Mouse (Mus musculus) heart, embryonic 13.5 days (tissue): ENCODE data around the gene Hpn. TPM values are rescaled to one million over a fixed set of nuclear protein-coding genes. Genes with fewer than 3 reads are reported as not detected.

Experiments
- ATAC-seq: fragments of 200-750 bp; cut with Nextera tagmentation; 2 replicates; pipeline ENCODE4 v1.8.0; 2017; ENCODE audit warnings: moderate TSS enrichment; ENCODE audit not compliant: insufficient number of reproducible peaks, low FRiP score, low TSS enrichment; ENCODE audit errors: extremely low read depth
- H3K27ac ChIP-seq: fragments of 300-500 bp; sonication (generic); replicated peaks from 2 replicates; pipeline ENCODE4 v1.5.1; 2015; ENCODE audit warnings: moderate library complexity, mild to moderate bottlenecking, inconsistent platforms
- H3K27me3 ChIP-seq: fragments of 300-500 bp; sonication (generic); replicated peaks from 2 replicates; pipeline ENCODE4 v1.6.1; 2015; ENCODE audit warnings: mild to moderate bottlenecking, inconsistent platforms
- H3K36me3 ChIP-seq: fragments of 300-500 bp; sonication (generic); 2 replicates; pipeline ENCODE4 v1.6.1; 2015; ENCODE audit warnings: mild to moderate bottlenecking, inconsistent platforms
- H3K4me1 ChIP-seq: fragments of 300-500 bp; sonication (generic); 2 replicates; pipeline ENCODE4 v1.6.1; 2015; ENCODE audit warnings: inconsistent platforms
- H3K4me2 ChIP-seq: fragments of 300-500 bp; sonication (generic); 2 replicates; pipeline ENCODE4 v1.6.1; 2015; ENCODE audit warnings: inconsistent platforms, mild to moderate bottlenecking, moderate library complexity
- H3K4me3 ChIP-seq: fragments of 300-500 bp; sonication (generic); 2 replicates; pipeline ENCODE4 v1.5.1; 2015; ENCODE audit warnings: moderate library complexity, mild to moderate bottlenecking, inconsistent platforms
- H3K9ac ChIP-seq: fragments of 300-500 bp; sonication (generic); 2 replicates; pipeline ENCODE4 v1.6.1; 2015; ENCODE audit warnings: inconsistent platforms, mild to moderate bottlenecking, moderate library complexity
- H3K9me3 ChIP-seq: fragments of 300-500 bp; sonication (generic); 2 replicates; pipeline ENCODE4 v1.6.1; 2016; ENCODE audit warnings: inconsistent platforms
- WGBS: fragments of 180-500 bp; shearing (Covaris S2); methylation state at CpG from one replicate; pipeline ENCODE4 v1.1.7; 2015; ENCODE audit warnings: mixed read lengths; 5-methylcytosine and 5-hydroxymethylcytosine counted together
- polyA plus RNA-seq: library from polyadenylated mRNA; unstranded; fragments of >200 nt; fragmentation: Nextera tagmentation; extraction: Ambion mirVana; gene quantifications from 2 replicates; pipeline ENCODE4 v1.2.1, GENCODE M21; 2015

Gene Hpn
- polyA plus RNA-seq, 1 experiment from 2014 or later, result 2.4 TPM

DNA sequence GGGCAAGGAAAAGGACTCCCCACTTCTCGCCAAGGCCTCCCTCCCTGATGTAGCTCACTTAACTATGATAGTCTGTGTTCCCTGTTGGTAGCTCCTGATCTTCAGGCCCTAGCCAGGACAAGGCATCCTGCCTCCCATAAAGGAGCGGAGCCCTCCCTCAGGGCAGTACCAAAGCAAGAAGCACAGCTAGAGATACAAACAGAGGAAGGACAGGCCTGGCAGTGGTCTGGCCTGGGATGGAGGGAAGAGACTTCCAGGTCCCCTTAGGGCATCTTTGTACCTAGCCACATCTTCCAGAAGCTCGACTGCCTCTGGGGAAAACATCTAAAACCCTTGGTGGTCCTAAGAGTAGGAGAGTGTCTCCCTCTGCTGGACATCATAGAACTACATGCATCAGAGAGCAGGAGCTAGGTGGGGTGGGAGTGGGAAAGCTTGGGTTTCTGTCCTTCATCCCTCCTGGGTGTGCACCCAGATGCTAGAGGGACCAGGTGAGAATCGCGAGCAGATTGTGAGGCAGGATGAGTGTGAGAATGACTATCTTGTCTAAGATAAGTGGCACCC lies 37.1 kb downstream of the Hpn start:
- Histone ChIP-seq H3K27me3 (no peaks in the 10 kb centered on the region; the same call in 1 of the 2 replicates), H3K4me1 (0 out of 2 replicates have a peak, but pooled peaks cover 3% of the 10 kb centered on the region), H3K36me3 (no peaks in the 10 kb centered on the region), H3K27ac (no peak overlapping the region), H3K4me3 (no peak overlapping the region), H3K9ac (no peak overlapping the region), H3K4me2 (no peak overlapping the region), H3K9me3 (no peaks in the 10 kb centered on the region)
- no peak for ATAC-seq
- 37% methylated on average over 5 of the region's 5 CpGs for whole genome bisulfite sequencing

DNA sequence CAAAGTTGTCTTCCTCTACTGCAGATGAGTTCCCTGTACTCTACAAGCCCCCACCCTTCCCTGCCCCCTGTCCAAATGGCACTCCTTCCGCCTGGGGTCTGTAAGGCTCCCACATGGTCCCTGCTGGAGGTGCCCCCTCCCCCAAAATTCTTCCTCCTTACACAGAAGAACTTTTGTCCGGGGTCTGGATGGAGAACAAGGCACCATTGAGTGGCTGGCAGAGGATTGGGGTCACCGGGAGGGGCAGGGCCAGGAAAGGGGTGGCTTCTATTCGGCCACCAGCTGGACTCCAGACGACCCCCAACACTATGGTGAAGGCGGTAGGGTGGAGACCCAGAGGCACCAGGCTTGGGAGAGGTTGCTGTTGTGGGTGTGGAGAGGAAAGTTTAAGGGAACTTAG lies 37.6 kb downstream of the Hpn start:
- Histone ChIP-seq H3K27me3 (no peaks in the 10 kb centered on the region; the same call in 1 of the 2 replicates), H3K4me2 (no peak overlapping the region), H3K27ac (no peak overlapping the region), H3K36me3 (no peaks in the 10 kb centered on the region), H3K9ac (no peak overlapping the region), H3K4me3 (no peak overlapping the region), H3K9me3 (no peaks in the 10 kb centered on the region), H3K4me1 (0 out of 2 replicates have a peak, but pooled peaks cover 3% of the 10 kb centered on the region)
- no peak for ATAC-seq
- WGBS, result 47% methylated on average over 6 of the region's 6 CpGs

DNA sequence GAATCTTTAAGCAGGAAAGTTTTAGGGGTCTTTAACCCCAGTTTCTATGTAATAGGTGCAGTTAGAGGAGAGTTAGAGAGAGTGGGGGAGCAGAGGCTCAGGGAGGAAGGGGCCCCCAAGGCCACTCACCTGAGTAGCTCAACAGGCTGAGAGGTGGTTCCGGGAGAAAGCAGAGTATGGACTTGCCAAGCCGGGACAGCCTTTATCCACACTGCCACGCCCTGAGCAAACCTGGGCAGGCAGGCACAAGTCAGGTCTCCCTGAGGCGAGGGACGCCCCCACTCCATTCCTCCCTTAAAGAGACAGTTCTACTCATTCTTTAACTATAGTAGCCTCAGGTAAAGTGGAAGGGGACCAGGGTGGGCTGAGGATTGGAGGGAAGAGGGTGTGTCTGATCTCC lies 38.6 kb downstream of the Hpn start, which contains the start of gene Fxyd3:
Gene Fxyd3 (minus strand): TSS at position 213 of the 400 bp plus-strand sequence.
- Histone ChIP-seq H3K4me3 (no peak within 1 kb of the TSS), H3K4me1 (0 out of 2 replicates have a peak, but pooled peaks cover 3% of the 10 kb centered on the region), H3K36me3 (no peaks in the 10 kb centered on the region), H3K27ac (no peak within 1 kb of the TSS), H3K27me3 (no peaks in the 10 kb centered on the region; the same call in 1 of the 2 replicates), H3K4me2 (no peak within 1 kb of the TSS), H3K9me3 (no peaks in the 10 kb centered on the region), H3K9ac (no peak within 1 kb of the TSS)
- WGBS, result 58% methylated on average over 5 of the region's 5 CpGs
- no peak for ATAC-seq

DNA sequence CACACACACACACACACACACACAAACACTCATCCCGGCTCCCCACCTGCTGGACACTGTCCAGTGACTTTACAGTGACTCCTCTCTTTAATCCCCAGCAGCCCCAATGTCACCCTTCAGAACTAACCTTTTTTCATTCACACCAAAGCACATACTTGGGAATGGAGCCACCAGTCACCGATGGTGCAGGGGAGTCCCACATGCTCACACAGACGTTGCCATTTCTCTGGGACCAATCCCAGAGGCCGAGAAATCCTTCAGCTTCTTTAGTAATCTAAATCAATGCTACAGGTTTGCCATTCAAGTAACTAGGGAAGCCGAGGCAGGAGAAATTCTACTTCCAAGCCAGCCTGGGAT lies 40.4 kb downstream of the Hpn start:
- no peak overlapping the region for H3K4me2 ChIP-seq
- H3K4me1 ChIP-seq, result peaks cover 10% of the 10 kb centered on the region; the same call in 1 of the 2 replicates
- no peaks in the 10 kb centered on the region for H3K9me3 ChIP-seq
- H3K27ac ChIP-seq, result no peak overlapping the region
- no peak overlapping the region for H3K9ac ChIP-seq
- no peak overlapping the region for H3K4me3 ChIP-seq
- WGBS, result 71% methylated on average over 5 of the region's 5 CpGs
- no peaks in the 10 kb centered on the region for H3K36me3 ChIP-seq
- H3K27me3 ChIP-seq, result no peaks in the 10 kb centered on the region; the same call in 1 of the 2 replicates
- ATAC-seq, result no peak

DNA sequence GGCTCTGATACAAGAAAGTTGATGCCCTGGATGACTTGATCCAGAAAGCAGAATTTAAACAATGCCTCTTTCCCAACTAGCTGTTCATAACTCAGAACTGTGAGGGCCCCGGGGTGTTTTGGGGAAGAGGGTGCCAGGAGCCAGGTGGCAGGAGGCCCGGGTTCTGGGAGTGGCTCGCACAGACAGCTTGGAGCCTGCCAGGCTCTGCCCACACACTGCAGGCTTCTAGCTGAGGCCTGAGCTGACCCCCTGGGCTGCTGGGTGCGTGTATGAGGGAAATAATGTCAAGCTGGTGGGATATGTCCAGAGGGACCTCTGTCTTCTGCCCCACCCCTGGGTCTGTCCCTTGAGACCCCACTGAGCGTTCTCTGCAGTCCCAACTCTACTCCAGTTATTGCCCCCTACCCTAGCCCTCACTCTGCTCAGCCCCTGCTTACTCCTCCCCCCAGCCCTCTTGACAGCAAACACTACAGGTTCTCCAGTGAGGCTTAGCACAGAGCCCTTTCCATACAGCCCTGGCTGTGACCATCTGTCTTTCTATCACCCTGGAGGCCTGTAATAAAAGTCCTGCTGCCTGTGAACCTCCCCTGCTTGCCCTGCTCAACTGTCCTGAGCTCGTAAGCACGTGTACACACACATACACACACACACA lies 40.9 kb downstream of the Hpn start:
- H3K27ac ChIP-seq, result no peak overlapping the region
- no peak for ATAC-seq
- no peak overlapping the region for H3K4me2 ChIP-seq
- H3K9ac ChIP-seq, result no peak overlapping the region; the same call in 1 of the 2 replicates
- no peaks in the 10 kb centered on the region; the same call in 1 of the 2 replicates for H3K27me3 ChIP-seq
- no peaks in the 10 kb centered on the region for H3K9me3 ChIP-seq
- H3K4me3 ChIP-seq, result no peak overlapping the region
- peaks cover 10% of the 10 kb centered on the region; the same call in 1 of the 2 replicates for H3K4me1 ChIP-seq
- H3K36me3 ChIP-seq, result no peaks in the 10 kb centered on the region
- 64% methylated on average over 7 of the region's 7 CpGs for WGBS

DNA sequence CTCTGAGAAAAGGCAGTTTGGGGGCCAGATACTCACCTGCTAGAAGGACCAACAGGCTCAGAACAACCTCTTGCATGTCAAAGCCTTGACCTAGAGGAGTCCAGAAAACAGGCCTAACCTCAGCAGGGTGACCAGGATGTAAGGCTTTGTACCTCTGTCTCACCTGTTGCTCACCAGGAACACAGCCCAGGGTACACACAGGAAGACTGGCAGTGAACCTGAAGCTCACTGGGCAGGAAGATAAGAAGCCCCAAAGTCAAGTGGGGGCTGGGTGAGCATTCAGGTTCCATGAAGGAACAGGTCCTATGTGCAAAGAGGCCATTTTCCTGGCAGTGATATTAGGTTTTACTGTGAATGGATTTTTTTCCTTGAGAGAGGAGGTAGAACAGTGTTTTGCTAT lies 41.5 kb downstream of the Hpn start:
- Histone ChIP-seq H3K9ac (no peak overlapping the region), H3K9me3 (no peaks in the 10 kb centered on the region), H3K4me2 (no peak overlapping the region), H3K36me3 (no peaks in the 10 kb centered on the region), H3K27ac (no peak overlapping the region), H3K27me3 (no peaks in the 10 kb centered on the region; the same call in 1 of the 2 replicates), H3K4me1 (peaks cover 10% of the 10 kb centered on the region; the same call in 1 of the 2 replicates), H3K4me3 (no peak overlapping the region)
- no peak for ATAC-seq

DNA sequence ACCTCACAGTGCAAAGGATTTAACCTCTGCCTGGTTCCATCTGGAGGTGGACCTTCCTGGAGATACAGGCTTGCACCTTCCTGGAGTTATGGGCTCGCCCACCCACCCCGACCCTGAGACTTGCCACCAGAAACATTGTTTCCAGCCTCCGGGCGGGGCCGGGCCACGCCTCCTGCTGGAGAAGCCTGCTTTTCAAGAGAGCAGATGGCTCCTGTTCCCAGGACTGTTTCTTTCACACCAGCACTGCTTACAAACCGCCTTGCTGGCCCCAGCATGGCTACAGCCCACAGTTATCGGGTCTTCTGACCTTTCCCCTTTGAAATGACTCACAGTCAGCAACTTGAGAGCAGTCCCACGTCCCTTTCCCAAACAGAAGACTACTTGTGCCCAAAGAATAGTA lies 42.8 kb downstream of the Hpn start:
- Histone ChIP-seq H3K9ac (no peak overlapping the region), H3K4me2 (no peak overlapping the region), H3K9me3 (no peaks in the 10 kb centered on the region), H3K4me3 (no peak overlapping the region), H3K27ac (no peak overlapping the region), H3K27me3 (no peaks in the 10 kb centered on the region; the same call in 1 of the 2 replicates), H3K4me1 (peaks cover 20% of the 10 kb centered on the region), H3K36me3 (no peaks in the 10 kb centered on the region)
- ATAC-seq, result no peak
- 44% methylated on average over 9 of the region's 9 CpGs for WGBS

DNA sequence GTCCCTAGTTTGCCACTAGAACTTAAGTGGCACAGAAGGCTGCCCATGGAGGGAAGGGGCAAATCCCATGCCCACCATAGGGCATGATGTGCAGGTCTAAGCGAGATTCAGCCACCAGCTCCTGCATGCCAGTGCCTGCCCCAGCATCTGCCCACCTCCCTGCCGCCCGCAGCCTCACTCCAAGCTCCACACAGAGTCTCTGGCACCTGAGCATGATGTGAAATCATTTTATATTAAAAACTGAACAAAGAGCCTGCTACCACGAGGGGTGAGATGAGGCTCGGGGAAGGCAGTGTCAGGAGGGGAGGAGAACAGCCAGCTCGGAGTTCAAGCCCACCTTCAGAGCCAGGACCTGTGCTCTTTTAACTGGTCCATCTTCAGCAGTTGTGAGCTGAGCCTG lies 44.8 kb downstream of the Hpn start:
- no peak for ATAC-seq
- Histone ChIP-seq H3K4me1 (peaks cover 20% of the 10 kb centered on the region), H3K27me3 (no peaks in the 10 kb centered on the region; the same call in 1 of the 2 replicates), H3K4me2 (no peak overlapping the region), H3K36me3 (no peaks in the 10 kb centered on the region), H3K27ac (no peak overlapping the region), H3K9ac (no peak overlapping the region), H3K9me3 (no peaks in the 10 kb centered on the region), H3K4me3 (no peak overlapping the region)
- WGBS, result 73% methylated on average over 6 of the region's 6 CpGs

DNA sequence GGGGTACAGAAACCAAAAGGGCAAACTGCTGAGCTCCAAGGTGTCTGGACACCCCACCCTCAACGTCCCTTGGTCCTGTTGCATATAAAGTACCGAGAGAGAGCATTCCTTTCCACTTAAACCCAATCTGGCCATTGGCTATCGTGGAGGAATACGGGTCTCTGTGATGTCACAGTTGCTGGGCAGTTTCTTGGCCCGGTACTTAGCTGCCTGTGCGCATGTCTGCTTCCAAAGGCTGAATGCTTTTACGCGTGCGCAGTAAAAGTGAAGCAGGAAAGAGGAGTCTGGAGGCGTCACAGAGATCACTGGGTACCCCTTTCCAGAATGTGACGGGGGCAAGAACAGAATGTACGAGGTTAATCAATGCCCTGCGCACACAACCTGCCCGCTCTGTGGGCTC lies 45.6 kb downstream of the Hpn start:
- no peak overlapping the region for H3K4me2 ChIP-seq
- no peaks in the 10 kb centered on the region for H3K36me3 ChIP-seq
- no peak for ATAC-seq
- no peak overlapping the region for H3K9ac ChIP-seq
- no peak overlapping the region for H3K27ac ChIP-seq
- peaks cover 5% of the 10 kb centered on the region; the same call in 1 of the 2 replicates for H3K27me3 ChIP-seq
- 84% methylated on average over 14 of the region's 14 CpGs for WGBS
- H3K4me1 ChIP-seq, result peaks cover 20% of the 10 kb centered on the region
- H3K4me3 ChIP-seq, result no peak overlapping the region
- no peaks in the 10 kb centered on the region for H3K9me3 ChIP-seq

DNA sequence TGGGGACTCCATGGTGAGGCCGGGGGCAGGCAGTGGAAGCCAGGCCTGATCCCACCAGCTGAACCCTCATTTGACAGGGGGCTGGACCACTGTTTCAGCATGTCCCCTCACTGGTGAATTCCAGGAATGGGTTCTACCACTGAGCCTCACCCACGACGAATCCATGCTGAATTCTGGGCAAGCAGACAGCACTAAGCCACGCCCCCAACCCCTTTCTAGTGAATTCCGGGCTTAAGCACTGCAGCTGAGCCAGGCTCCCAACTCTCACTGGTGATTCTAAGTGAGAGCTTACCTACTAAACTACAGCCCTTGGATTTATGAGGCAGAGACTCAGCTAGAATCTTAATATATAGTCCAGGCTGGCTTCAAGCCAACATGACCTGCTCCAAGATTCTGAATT lies 47.3 kb downstream of the Hpn start:
- 44% methylated on average over 5 of the region's 5 CpGs for WGBS
- no peak overlapping the region for H3K9ac ChIP-seq
- no peak overlapping the region for H3K4me2 ChIP-seq
- no peak for ATAC-seq
- H3K27ac ChIP-seq, result no peak overlapping the region
- H3K36me3 ChIP-seq, result no peaks in the 10 kb centered on the region
- H3K9me3 ChIP-seq, result no peaks in the 10 kb centered on the region
- H3K27me3 ChIP-seq, result peaks cover 7% of the 10 kb centered on the region; the same call in 1 of the 2 replicates
- no peak overlapping the region for H3K4me3 ChIP-seq
- H3K4me1 ChIP-seq, result peaks cover 16% of the 10 kb centered on the region

DNA sequence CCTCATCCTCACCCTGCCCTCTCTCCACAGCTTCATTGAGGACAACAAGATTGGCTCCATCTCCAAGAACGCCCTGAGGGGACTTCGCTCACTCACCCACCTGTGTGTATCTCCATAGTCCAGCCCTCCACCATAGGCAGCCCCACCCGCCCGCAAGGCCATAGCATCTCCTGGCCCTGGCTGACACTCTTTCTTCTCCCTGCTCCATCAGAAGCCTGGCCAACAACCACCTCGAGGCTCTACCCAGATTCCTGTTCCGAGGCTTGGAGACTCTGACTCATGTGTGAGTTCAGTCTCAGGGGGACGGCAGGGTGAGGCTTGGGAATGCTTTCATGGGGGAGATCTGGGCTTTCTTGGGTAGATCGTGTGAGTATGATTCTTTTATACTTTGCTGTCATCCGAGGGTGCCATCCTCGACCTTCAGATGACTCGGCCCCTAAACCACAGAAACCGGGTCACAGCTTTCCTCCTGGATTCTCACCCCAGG lies 52.0 kb downstream of the Hpn start:
- 74% methylated on average over 12 of the region's 12 CpGs for WGBS
- Histone ChIP-seq H3K27me3 (0 out of 2 replicates have a peak, but pooled peaks cover 7% of the 10 kb centered on the region), H3K9me3 (no peaks in the 10 kb centered on the region), H3K4me3 (no peak overlapping the region), H3K4me1 (peaks cover 12% of the 10 kb centered on the region), H3K27ac (no peak overlapping the region), H3K9ac (no peak overlapping the region), H3K36me3 (no peaks in the 10 kb centered on the region), H3K4me2 (no peak overlapping the region)
- ATAC-seq, result no peak
